Mouse (Mus musculus) heart, embryonic 16.5 days (tissue): ENCODE measurements around the gene Mpdz. TPM values are rescaled to one million over a fixed set of nuclear protein-coding genes. Genes with fewer than 3 reads are reported as not detected.

Source experiments
- ATAC-seq: fragments of 200-750 bp; cut with Nextera tagmentation; replicated peaks from 2 replicates; pipeline ENCODE4 v1.8.0; 2017; ENCODE audit warnings: moderate number of reproducible peaks; ENCODE audit not compliant: insufficient read depth, low FRiP score; ENCODE audit errors: extremely low read depth
- H3K27ac ChIP-seq: fragments of 300-500 bp; sonication (generic); 2 replicates; pipeline ENCODE4 v1.5.1; 2014; ENCODE audit warnings: mild to moderate bottlenecking, low read length, control low read depth, moderate library complexity
- H3K27me3 ChIP-seq: fragments of 300-500 bp; sonication (generic); 2 replicates; pipeline ENCODE4 v1.6.1; 2014; ENCODE audit warnings: low read length, mixed read lengths; ENCODE audit not compliant: control insufficient read depth, insufficient read depth
- H3K36me3 ChIP-seq: fragments of 300-500 bp; sonication (generic); 2 replicates; pipeline ENCODE4 v1.6.1; 2014; ENCODE audit not compliant: control insufficient read depth, insufficient read depth
- H3K4me1 ChIP-seq: fragments of 300-500 bp; sonication (generic); 2 replicates; pipeline ENCODE4 v1.6.1; 2014; ENCODE audit warnings: low read length, mixed read lengths; ENCODE audit not compliant: control insufficient read depth, insufficient read depth
- H3K4me2 ChIP-seq: fragments of 300-500 bp; sonication (generic); 2 replicates; pipeline ENCODE4 v1.6.1; 2014; ENCODE audit warnings: low read depth, mild to moderate bottlenecking, control low read depth, low read length
- H3K4me3 ChIP-seq: fragments of 300-500 bp; sonication (generic); 2 replicates; pipeline ENCODE4 v1.5.1; 2014; ENCODE audit warnings: mild to moderate bottlenecking, control low read depth, low read length
- H3K9ac ChIP-seq: fragments of 300-500 bp; sonication (generic); 2 replicates; pipeline ENCODE4 v1.6.1; 2014; ENCODE audit warnings: low read length, control low read depth
- H3K9me3 ChIP-seq: fragments of 300-500 bp; sonication (generic); replicated peaks from 2 replicates; pipeline ENCODE4 v1.6.1; 2016; ENCODE audit warnings: low read length; ENCODE audit not compliant: control insufficient read depth
- WGBS: fragments of 180-500 bp; shearing (Covaris S2); extraction: QIAGEN DNeasy Blood & Tissue Kit; methylation state at CpG from one replicate; pipeline ENCODE4 v1.1.7; 2014; 5-methylcytosine and 5-hydroxymethylcytosine counted together
- polyA plus RNA-seq: library from polyadenylated mRNA; unstranded; fragments of >200 nt; fragmentation: Nextera tagmentation; extraction: Ambion mirVana; gene quantifications from 2 replicates; pipeline ENCODE4 v1.2.1, GENCODE M21; 2015

Mpdz gene
- polyA plus RNA-seq, 1 experiment from 2014 or later, result 19.5 TPM

- Histone ChIP-seq H3K4me2 (no peak overlapping the region), H3K27me3 (no peaks in the 10 kb centered on the region), H3K4me1 (0 out of 2 replicates have a peak, but pooled peaks cover 4% of the 10 kb centered on the region), H3K27ac (no peak overlapping the region), H3K4me3 (no peak overlapping the region), H3K36me3 (peaks cover 13% of the 10 kb centered on the region; the same call in 1 of the 2 replicates), H3K9me3 (no peaks in the 10 kb centered on the region), H3K9ac (no peak overlapping the region)
- WGBS, result 79% methylated on average over 7 of the region's 7 CpGs
- ATAC-seq, result no peak
These were observed 94.0 kb downstream of the Mpdz start for GRCm38 (mm10) chr4:81348646-81349045.

DNA sequence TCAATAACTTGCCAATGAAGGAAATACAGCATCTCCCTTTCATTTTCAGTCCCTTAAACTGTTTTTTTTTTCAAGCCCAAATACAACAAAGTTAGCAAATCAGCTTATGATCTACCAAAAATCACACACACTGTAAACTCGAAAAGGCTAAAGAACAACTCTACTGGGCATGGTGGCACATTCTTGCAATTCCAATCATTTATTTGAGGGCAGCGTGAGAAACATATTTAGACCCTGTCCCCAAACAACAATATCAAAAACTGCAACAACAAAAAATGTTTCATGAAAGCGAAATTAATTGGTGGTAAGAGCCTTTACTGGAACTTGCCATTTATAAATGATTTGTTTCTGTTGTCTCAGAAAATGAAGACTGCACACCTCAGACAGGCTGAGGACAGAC lies 97.5 kb downstream of the Mpdz start:
- no peak overlapping the region for H3K9ac ChIP-seq
- 0 out of 2 replicates have a peak, but pooled peaks cover 4% of the 10 kb centered on the region for H3K4me1 ChIP-seq
- no peak for ATAC-seq
- no peaks in the 10 kb centered on the region for H3K9me3 ChIP-seq
- H3K4me3 ChIP-seq, result no peak overlapping the region
- 63% methylated on average over 3 of the region's 3 CpGs for WGBS
- H3K27me3 ChIP-seq, result no peaks in the 10 kb centered on the region
- H3K36me3 ChIP-seq, result peaks cover 13% of the 10 kb centered on the region; the same call in 1 of the 2 replicates
- H3K4me2 ChIP-seq, result no peak overlapping the region
- no peak overlapping the region for H3K27ac ChIP-seq

DNA sequence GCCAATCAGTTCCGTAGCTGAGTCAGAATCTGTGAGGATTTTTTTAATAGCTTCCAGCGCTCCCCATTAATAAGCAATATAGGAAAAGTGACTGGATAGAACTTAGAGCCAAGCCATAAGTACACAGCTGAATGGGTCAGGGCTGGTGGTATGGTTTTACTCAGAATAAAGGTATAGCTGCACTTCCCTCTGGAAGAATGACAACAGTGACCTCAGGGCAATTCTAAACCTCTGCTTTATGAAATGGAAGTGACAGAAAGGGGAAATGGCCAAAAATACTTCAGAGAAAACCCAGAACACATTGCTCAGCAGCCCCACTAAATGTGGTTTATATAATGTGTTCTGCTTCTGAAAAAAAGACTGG lies 109.0 kb downstream of the Mpdz start:
- WGBS, result 83% methylated on average over 2 of the region's 2 CpGs
- H3K27ac ChIP-seq, result peak overlapping the region; percentile 23; the same call in 1 of the 2 replicates
- no peak for ATAC-seq

DNA sequence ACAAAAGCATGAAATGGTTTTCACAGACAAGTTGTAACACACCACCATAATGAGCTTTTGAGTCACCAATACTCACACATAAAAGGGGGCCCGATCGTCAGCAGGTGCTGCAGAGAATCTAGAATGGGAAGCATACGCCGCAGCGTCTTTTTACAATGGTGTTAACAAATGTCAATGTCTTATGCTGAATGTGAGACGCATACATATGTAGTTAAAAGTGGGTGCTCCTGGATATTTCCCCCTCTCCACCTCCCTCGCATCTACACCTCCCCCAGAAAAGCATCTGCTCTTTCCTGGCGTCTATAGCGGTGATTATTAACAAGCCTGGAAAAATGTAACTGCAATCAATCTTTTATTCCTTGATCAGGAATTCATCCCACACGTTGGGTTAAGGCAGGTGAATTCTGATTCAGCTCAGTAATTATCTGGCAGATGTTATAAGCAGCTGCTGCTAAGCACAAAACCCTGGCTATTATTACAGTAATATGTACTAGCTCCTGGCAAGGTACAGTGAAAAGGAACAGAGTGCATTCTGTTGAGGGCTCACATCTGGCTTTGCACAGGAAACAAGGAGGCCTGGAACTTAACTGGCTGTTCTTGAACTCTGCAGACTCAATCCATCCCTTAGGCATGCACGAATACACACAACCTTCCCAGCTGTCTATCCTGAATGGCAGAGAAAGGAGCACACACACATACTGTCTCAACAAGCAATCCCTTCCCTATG lies 109.6 kb downstream of the Mpdz start:
- ATAC-seq, result no peak
- 80% methylated on average over 11 of the region's 11 CpGs for WGBS

More for the DNA sequence above, 109.0 kb downstream of the Mpdz start:
- no peak overlapping the region for H3K4me3 ChIP-seq
- H3K4me1 ChIP-seq, result no peaks in the 10 kb centered on the region
- no peak overlapping the region for H3K4me2 ChIP-seq
- H3K36me3 ChIP-seq, result peaks cover 12% of the 10 kb centered on the region; the same call in 1 of the 2 replicates
- no peak overlapping the region for H3K9ac ChIP-seq
- no peaks in the 10 kb centered on the region for H3K27me3 ChIP-seq
- no peaks in the 10 kb centered on the region for H3K9me3 ChIP-seq

DNA sequence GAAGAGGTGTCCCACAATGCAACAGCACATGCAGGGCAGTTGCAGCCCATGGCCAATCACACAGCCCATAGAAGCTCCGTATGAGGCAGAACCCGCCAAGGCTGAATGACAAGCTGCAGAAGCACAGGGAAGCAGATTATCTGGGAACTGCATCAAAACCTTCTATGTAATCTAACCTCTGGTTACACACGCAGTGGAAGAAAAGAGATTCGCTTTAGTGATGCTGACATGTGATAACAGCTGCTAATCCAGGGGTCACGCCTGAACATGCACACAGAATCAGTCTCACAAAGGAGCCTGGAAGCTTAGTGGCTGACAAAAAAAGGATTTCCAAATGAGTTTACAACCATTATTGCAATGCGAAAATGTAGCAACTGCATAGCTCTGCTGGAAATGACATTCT lies 110.2 kb downstream of the Mpdz start:
- H3K27me3 ChIP-seq, result no peaks in the 10 kb centered on the region
- H3K9ac ChIP-seq, result no peak overlapping the region
- H3K36me3 ChIP-seq, result peaks cover 12% of the 10 kb centered on the region; the same call in 1 of the 2 replicates
- H3K27ac ChIP-seq, result no peak overlapping the region
- no peak overlapping the region for H3K4me3 ChIP-seq
- no peak for ATAC-seq
- no peaks in the 10 kb centered on the region for H3K9me3 ChIP-seq
- H3K4me1 ChIP-seq, result no peaks in the 10 kb centered on the region
- 71% methylated on average over 6 of the region's 6 CpGs for WGBS
- no peak overlapping the region for H3K4me2 ChIP-seq

More for the DNA sequence above, 109.6 kb downstream of the Mpdz start:
- Histone ChIP-seq H3K27ac (0 out of 2 replicates have a peak overlapping the region, but pooled peaks have one; percentile 23), H3K27me3 (no peaks in the 10 kb centered on the region), H3K4me1 (no peaks in the 10 kb centered on the region), H3K9ac (no peak overlapping the region), H3K9me3 (no peaks in the 10 kb centered on the region), H3K4me3 (no peak overlapping the region), H3K4me2 (no peak overlapping the region), H3K36me3 (peaks cover 12% of the 10 kb centered on the region; the same call in 1 of the 2 replicates)

DNA sequence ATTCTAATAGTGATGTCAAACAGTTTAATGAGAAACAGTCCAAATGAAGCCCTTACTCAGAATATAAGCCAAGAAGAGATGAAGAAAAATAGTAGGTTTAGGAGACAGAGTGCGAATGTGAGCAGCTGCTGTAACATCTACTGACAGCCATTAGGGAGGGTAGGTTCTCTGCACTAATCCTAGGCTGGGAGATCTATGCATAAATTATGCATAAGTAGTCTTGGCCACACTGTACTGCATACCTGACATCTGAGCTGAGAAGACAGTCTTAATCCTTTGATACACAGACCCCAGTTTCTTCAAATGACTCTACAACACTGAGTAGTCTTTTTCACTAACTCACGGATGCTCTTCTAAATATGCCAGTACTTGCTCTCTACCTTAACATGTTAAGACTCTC lies 114.9 kb downstream of the Mpdz start:
- ATAC-seq, result no peak
- Histone ChIP-seq H3K27ac (no peak overlapping the region), H3K9ac (no peak overlapping the region), H3K4me3 (no peak overlapping the region), H3K9me3 (no peaks in the 10 kb centered on the region), H3K4me1 (no peaks in the 10 kb centered on the region), H3K27me3 (no peaks in the 10 kb centered on the region), H3K4me2 (no peak overlapping the region), H3K36me3 (peaks cover 7% of the 10 kb centered on the region; the same call in 1 of the 2 replicates)
- WGBS, result 81% methylated on average over 2 of the region's 2 CpGs

DNA sequence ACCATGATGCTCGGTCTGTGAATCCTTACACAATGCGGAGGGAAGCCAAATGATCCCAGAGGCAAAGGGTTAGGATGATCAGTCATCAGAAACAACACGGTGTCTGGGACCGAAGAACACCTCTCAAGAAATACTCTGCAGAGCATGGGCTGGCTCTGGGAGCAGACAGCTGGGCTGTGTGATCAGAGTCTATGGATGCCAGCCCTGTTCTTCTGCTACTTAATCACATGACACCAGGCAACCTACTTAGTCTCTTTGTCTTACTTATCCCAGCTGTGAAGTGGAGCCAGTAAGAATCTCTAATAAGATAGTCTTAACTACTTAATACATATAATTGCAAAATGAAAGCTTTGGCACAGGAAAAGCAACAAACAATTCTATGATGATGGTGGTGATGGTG lies 118.8 kb downstream of the Mpdz start:
- Histone ChIP-seq H3K27me3 (no peaks in the 10 kb centered on the region), H3K4me1 (no peaks in the 10 kb centered on the region), H3K9me3 (no peaks in the 10 kb centered on the region), H3K36me3 (peaks cover 7% of the 10 kb centered on the region; the same call in 1 of the 2 replicates), H3K4me2 (no peak overlapping the region), H3K9ac (no peak overlapping the region), H3K4me3 (no peak overlapping the region), H3K27ac (no peak overlapping the region)
- no peak for ATAC-seq
- WGBS, result 90% methylated on average over 4 of the region's 4 CpGs

DNA sequence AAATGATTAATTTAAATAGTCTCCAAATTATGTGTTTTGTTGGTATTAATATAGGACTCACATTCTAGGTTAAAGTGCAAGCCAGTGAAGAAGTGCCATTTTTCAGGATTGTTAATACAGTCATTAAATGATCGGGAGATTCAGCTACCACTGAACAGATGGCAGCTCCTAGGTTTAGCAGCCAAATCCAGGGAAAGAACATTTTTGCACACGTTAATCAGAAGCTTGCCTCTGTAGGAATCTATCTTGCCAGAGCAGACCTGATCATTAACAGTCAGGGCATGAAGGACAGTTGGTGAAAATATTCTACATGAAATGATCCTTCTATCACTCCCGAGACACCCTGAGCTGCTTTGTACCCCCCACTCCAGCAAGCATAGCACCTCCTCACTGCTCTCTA lies 120.4 kb downstream of the Mpdz start:
- H3K27me3 ChIP-seq, result no peaks in the 10 kb centered on the region
- H3K4me3 ChIP-seq, result no peak overlapping the region
- H3K27ac ChIP-seq, result no peak overlapping the region
- H3K9ac ChIP-seq, result no peak overlapping the region
- no peaks in the 10 kb centered on the region for H3K4me1 ChIP-seq
- no peak for ATAC-seq
- no peak overlapping the region for H3K4me2 ChIP-seq
- no peaks in the 10 kb centered on the region for H3K9me3 ChIP-seq
- WGBS, result 88% methylated on average over 3 of the region's 3 CpGs
- H3K36me3 ChIP-seq, result peaks cover 13% of the 10 kb centered on the region

DNA sequence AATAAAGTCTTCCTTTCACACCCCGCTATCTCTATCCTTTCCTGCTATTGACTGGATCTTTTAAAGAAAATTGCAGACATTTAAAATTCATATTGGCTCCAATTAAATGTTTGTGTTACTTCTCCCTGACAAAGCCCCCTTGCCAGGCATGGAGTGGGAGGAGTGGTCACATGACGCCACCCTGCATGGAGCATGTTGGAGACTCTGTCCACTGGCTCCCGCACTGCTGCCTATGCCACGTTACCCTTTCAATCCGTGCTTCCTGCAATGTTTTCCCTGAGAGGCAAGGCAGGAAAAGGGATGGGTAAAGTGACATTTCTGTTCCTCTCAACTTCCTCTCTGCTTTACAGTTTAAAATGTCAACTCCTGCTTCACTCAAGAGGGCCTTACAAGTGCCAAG lies 128.0 kb downstream of the Mpdz start:
- H3K9ac ChIP-seq, result no peak overlapping the region
- ATAC-seq, result no peak
- no peaks in the 10 kb centered on the region for H3K27me3 ChIP-seq
- no peak overlapping the region for H3K4me3 ChIP-seq
- H3K36me3 ChIP-seq, result peaks cover 11% of the 10 kb centered on the region
- peak overlapping the region; percentile 42; the same call in 1 of the 2 replicates for H3K27ac ChIP-seq
- H3K9me3 ChIP-seq, result no peaks in the 10 kb centered on the region
- 59% methylated on average over 5 of the region's 5 CpGs for WGBS
- peaks cover 3% of the 10 kb centered on the region; the same call in 1 of the 2 replicates for H3K4me1 ChIP-seq
- H3K4me2 ChIP-seq, result no peak overlapping the region
